7 mouse cellular contexts compared by ENCODE assay signal in genomic region chr7:4082804-4083203, GRCm38 (mm10). TPM values are rescaled to one million over a fixed set of nuclear protein-coding genes. Genes with fewer than 3 reads are reported as not detected.
DNase-seq lines count a peak whose midpoint lies in the region.

No protein-coding gene starts in this region.

- H3K4me1 ChIP-seq in megakaryocyte, embryonic 14.5 days, result peaks cover 46% of the 10 kb centered on the region

- H3K9me3 ChIP-seq in megakaryocyte, embryonic 14.5 days, result no peaks in the 10 kb centered on the region

- DNase-seq in 416B (ENCODE audit: low read depth), result peak; percentile 89
- DNase-seq in CD8-positive naive resting alpha-beta T cell, adult 2 months (ENCODE audit: low read depth in 2 of 2, low spot score in 2 of 2), result peak; percentile 34 to 42
- DNase-seq in induced T-regulatory cell, adult 2 months (ENCODE audit: low read depth), result peak; percentile 84
- no peak for DNase-seq in frontal cortex, adult 2 months (ENCODE audit: extremely low spot score in 1 of 2, low spot score in 1 of 2)
- no peak for DNase-seq in embryo, embryonic 9.5 days (ENCODE audit: extremely low spot score)
- DNase-seq in urinary bladder, postnatal 36 days (ENCODE audit: low spot score in 2 of 2), result no peak

- peak overlapping the region; percentile 88 for H3K4me3 ChIP-seq in megakaryocyte, embryonic 14.5 days (replicated peaks)

- peaks cover 2% of the 10 kb centered on the region for H3K27me3 ChIP-seq in megakaryocyte, embryonic 14.5 days (replicated peaks)

- H3K36me3 ChIP-seq in megakaryocyte, embryonic 14.5 days (replicated peaks; ENCODE audit: low read length), result no peaks in the 10 kb centered on the region

RNA-seq across cellular contexts. Expression of gene Lair1, which starts 19.8 kb away (rescaled TPM):
- 0.12 TPM in 1 of 2 replicates, not detected in the other for polyA plus RNA-seq in megakaryocyte, embryonic 14.5 days (2012; ENCODE audit: insufficient read depth, low replicate concordance)
- 7.4 and 10.1 TPM in 2 replicates for polyA plus RNA-seq in frontal cortex, adult 2 months (2012; rRNA removed)

RNA-seq across cellular contexts. Expression of gene Ttyh1, which starts 36.4 kb away (rescaled TPM):
- polyA plus RNA-seq in megakaryocyte, embryonic 14.5 days (2012; ENCODE audit: insufficient read depth, low replicate concordance), result not detected in 2 replicates
- polyA plus RNA-seq in frontal cortex, adult 2 months (2012; rRNA removed), result 712 and 743 TPM in 2 replicates

RNA-seq across cellular contexts. Expression of gene Leng8, which starts 54.0 kb away (rescaled TPM):
- 56.6 and 193 TPM in 2 replicates for polyA plus RNA-seq in megakaryocyte, embryonic 14.5 days (2012; ENCODE audit: insufficient read depth, low replicate concordance)
- 641 and 654 TPM in 2 replicates for polyA plus RNA-seq in frontal cortex, adult 2 months (2012; rRNA removed)

Comparison
In these comparisons a context has a peak if more than half of its experiments do, and no peak if none do; other contexts are left out.
1. DNase-seq: peak in 416B (single experiment), CD8-positive naive resting alpha-beta T cell, adult 2 months (2 of 2) and induced T-regulatory cell, adult 2 months (single experiment); none in frontal cortex, adult 2 months (0 of 2), embryo, embryonic 9.5 days (single experiment) and urinary bladder, postnatal 36 days (0 of 2).
2. RNA of gene Ttyh1, which starts 36.4 kb away (polyA plus RNA-seq): 712 to 743 TPM in frontal cortex, adult 2 months; not detected in megakaryocyte, embryonic 14.5 days; every median in the first group is over 100 times any median in the second.